Mouse (Mus musculus): ENCODE measurements around the gene Ick. TPM values are rescaled to one million over a fixed set of nuclear protein-coding genes. Genes with fewer than 3 reads are reported as not detected.
A peak's percentile ranks its signal among the peaks of the same experiment; 100 is the strongest.

Gene Ick
- polyA plus RNA-seq, 1 experiment from 2014 or later: 25.3 TPM

DNA sequence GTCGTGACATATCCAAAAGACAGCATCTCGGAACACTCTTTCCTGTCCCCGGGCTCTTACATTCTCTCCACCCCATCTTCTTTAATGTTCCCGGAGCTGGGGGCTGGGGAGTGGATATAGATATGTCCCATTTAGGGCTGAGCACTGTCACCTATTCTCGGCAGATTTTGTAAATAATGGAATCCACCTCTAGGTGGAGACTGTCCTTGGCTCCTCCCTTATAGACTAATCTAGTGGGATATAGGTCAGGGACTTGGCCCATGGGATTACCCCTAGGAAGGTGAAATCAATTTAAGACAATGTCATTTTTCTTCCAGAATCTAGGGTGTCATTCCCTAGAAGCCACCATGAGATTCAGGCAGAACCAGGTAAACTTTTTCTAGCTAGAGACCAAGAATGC, 664 bp downstream of the Ick start:
- Histone ChIP-seq H3K4me2 (ENCODE audit: low read depth, low read length) (peak overlapping the region; percentile 75), H3K4me3 (replicated peaks; ENCODE audit: low read length) (peak overlapping the region; percentile 96), H3K27me3 (ENCODE audit: control insufficient read depth, insufficient read depth, low read length) (no peaks in the 10 kb centered on the region), H3K9me3 (replicated peaks; ENCODE audit: control insufficient read depth, low read length) (no peaks in the 10 kb centered on the region), H3K4me1 (ENCODE audit: control insufficient read depth, insufficient read depth, low read length) (peaks cover 15% of the 10 kb centered on the region; the same call in 1 of the 2 replicates), H3K36me3 (ENCODE audit: control insufficient read depth, insufficient read depth, low read length) (no peaks in the 10 kb centered on the region), H3K27ac (ENCODE audit: low read length) (no peak overlapping the region), H3K9ac (ENCODE audit: low read length) (peak overlapping the region; percentile 69; the same call in 1 of the 2 replicates)
- 50% methylated on average over 5 of the region's 5 CpGs for WGBS
- ATAC-seq (ENCODE audit: insufficient read depth, low FRiP score): no peak

DNA sequence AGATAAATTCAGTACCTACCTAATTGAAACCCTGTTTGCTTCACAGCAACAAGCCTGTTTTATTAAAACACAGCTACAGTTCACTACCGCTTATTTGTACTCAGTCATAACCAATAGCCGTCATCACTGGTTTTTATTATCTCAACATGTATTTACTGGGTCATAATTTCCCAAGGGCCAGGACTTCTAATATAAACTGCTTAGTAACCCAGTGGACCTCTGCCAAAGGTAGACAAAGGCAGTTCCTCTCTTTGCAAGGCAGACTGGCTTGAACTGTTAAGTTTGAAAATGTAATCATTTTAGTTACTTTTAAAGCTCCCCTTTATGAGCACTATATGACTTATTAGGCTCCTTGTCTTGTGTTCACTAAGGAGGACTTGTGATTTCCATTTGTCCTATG, 2.5 kb downstream of the Ick start:
- WGBS: 76% methylated on average over 2 of the region's 2 CpGs
- H3K4me3 ChIP-seq (replicated peaks; ENCODE audit: low read length): no peak overlapping the region
- H3K9ac ChIP-seq (ENCODE audit: low read length): no peak overlapping the region
- H3K9me3 ChIP-seq (replicated peaks; ENCODE audit: control insufficient read depth, low read length): no peaks in the 10 kb centered on the region
- ATAC-seq (ENCODE audit: insufficient read depth, low FRiP score): no peak
- no peak overlapping the region for H3K27ac ChIP-seq (ENCODE audit: low read length)
- H3K4me1 ChIP-seq (ENCODE audit: control insufficient read depth, insufficient read depth, low read length): peaks cover 16% of the 10 kb centered on the region; the same call in 1 of the 2 replicates
- no peak overlapping the region for H3K4me2 ChIP-seq (ENCODE audit: low read depth, low read length)
- H3K36me3 ChIP-seq (ENCODE audit: control insufficient read depth, insufficient read depth, low read length): no peaks in the 10 kb centered on the region
- no peaks in the 10 kb centered on the region for H3K27me3 ChIP-seq (ENCODE audit: control insufficient read depth, insufficient read depth, low read length)

DNA sequence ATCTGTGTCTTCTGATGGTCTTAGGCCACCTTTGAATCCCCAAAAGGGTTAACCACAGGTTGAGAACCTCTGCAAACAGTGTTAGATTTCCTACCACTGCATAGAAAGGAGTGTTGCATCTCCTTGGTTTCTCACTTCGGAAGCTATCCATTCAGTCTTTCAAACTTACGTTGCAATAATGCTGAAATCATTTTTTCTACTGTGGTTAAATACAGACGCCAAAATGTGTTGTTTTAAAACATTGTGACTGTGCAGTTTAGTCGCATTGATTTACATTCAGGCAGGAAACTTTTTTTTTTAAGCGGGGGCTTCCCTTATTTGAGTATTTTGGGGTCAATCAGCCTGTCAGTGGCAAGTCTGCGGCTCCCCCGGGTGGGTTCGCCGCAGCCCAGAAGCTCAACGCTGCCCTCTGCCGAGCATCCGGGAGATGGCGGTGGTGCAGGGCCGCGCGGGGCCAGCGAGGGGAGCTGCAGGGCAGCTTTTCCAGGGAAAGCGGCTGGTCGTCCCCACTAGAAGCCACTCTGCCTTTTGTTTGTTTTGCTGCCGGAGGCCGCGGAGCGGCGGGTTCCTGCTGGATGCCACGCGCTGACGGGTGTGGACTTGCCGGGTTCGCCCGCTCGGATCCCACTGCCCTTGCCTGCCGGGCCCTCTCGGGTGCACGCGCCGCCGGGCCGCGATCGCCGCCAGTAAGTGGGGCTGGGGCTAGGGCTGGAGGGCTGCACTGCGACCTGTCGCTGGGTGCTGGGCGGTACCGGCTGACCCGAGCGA, 4.0 kb downstream of the Ick start:
- no peaks in the 10 kb centered on the region for H3K9me3 ChIP-seq (replicated peaks; ENCODE audit: control insufficient read depth, low read length)
- peak; percentile 79 for ATAC-seq (ENCODE audit: insufficient read depth, low FRiP score)
- peak overlapping the region; percentile 85 for H3K9ac ChIP-seq (ENCODE audit: low read length)
- no peaks in the 10 kb centered on the region for H3K27me3 ChIP-seq (ENCODE audit: control insufficient read depth, insufficient read depth, low read length)
- peak overlapping the region; percentile 70 for H3K4me3 ChIP-seq (replicated peaks; ENCODE audit: low read length)
- H3K27ac ChIP-seq (ENCODE audit: low read length): peak overlapping the region; percentile 88
- H3K36me3 ChIP-seq (ENCODE audit: control insufficient read depth, insufficient read depth, low read length): no peaks in the 10 kb centered on the region
- peaks cover 16% of the 10 kb centered on the region; the same call in 1 of the 2 replicates for H3K4me1 ChIP-seq (ENCODE audit: control insufficient read depth, insufficient read depth, low read length)
- peak overlapping the region; percentile 72 for H3K4me2 ChIP-seq (ENCODE audit: low read depth, low read length)
- under 1% methylated on average over 46 of the region's 47 CpGs for WGBS

DNA sequence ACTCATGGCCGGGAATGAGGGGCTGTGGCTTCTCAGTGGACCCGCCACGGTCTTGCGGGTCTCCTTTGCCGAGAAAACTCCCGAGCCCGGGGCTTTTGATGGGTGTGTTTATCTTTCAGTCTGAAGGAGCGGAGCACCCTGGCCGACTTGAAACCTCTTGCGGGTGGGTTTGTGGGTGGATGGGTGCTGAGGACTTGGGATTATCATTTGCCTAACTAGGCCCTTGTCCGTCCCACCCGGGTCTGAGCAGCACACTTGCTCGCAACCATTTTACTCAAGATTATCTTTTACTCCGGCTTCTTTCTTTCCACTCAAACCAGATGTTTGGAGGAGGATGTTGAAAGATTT, 4.5 kb downstream of the Ick start:
- Histone ChIP-seq H3K9me3 (replicated peaks; ENCODE audit: control insufficient read depth, low read length) (no peaks in the 10 kb centered on the region), H3K27me3 (ENCODE audit: control insufficient read depth, insufficient read depth, low read length) (no peaks in the 10 kb centered on the region), H3K9ac (ENCODE audit: low read length) (peak overlapping the region; percentile 85), H3K36me3 (ENCODE audit: control insufficient read depth, insufficient read depth, low read length) (no peaks in the 10 kb centered on the region), H3K27ac (ENCODE audit: low read length) (peak overlapping the region; percentile 88), H3K4me3 (replicated peaks; ENCODE audit: low read length) (peak overlapping the region; percentile 70), H3K4me2 (ENCODE audit: low read depth, low read length) (peak overlapping the region; percentile 72), H3K4me1 (ENCODE audit: control insufficient read depth, insufficient read depth, low read length) (peaks cover 16% of the 10 kb centered on the region; the same call in 1 of the 2 replicates)
- ATAC-seq (ENCODE audit: insufficient read depth, low FRiP score): no peak
- WGBS: 0% methylated on average over 14 of the region's 14 CpGs

DNA sequence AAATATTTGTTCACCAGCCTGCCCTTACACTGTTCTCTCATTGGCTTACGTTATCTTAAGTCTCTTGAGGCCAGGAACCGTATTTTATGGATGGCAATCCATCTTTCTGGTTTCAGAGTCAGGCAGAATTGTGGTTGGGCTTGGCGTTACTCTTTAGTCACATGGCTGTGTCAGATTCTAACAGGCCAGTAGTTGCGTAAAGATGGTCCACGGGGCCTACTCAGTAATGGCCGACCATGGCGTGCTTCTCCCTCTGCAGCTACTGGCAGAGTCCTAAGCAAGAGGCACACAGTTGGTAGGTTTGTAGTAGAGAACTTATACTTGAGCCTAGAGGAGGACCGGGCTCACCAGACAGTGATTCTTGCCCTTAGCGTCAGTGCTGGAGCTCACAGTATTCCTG, 6.8 kb downstream of the Ick start:
- no peak for ATAC-seq (ENCODE audit: insufficient read depth, low FRiP score)
- H3K9ac ChIP-seq (ENCODE audit: low read length): no peak overlapping the region
- 0 out of 2 replicates have a peak overlapping the region, but pooled peaks have one; percentile 23 for H3K27ac ChIP-seq (ENCODE audit: low read length)

DNA sequence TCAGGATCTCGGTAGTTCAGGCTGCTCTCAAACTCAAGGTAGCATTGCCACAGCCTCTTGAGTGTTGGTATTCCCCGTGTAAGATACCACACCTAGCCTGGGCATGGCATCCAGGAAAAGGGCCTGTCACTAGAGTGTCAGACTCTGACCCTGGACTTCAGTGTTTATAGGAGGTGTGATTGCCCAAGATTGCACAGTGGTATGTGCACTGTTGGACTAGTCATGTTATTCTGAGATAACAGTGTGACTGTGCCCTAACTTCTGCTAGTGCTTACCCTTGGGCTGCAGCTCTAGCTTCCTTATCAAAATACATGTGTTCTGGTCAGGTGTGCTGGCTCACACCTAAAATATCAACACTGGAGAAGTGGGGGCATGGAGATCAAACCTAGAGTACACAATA, 8.7 kb downstream of the Ick start:
- Histone ChIP-seq H3K4me2 (ENCODE audit: low read depth, low read length) (no peak overlapping the region), H3K27ac (ENCODE audit: low read length) (peak overlapping the region; percentile 58), H3K4me3 (replicated peaks; ENCODE audit: low read length) (no peak overlapping the region), H3K9ac (ENCODE audit: low read length) (no peak overlapping the region), H3K36me3 (ENCODE audit: control insufficient read depth, insufficient read depth, low read length) (no peaks in the 10 kb centered on the region), H3K27me3 (ENCODE audit: control insufficient read depth, insufficient read depth, low read length) (no peaks in the 10 kb centered on the region), H3K9me3 (replicated peaks; ENCODE audit: control insufficient read depth, low read length) (no peaks in the 10 kb centered on the region), H3K4me1 (ENCODE audit: control insufficient read depth, insufficient read depth, low read length) (peaks cover 9% of the 10 kb centered on the region; the same call in 1 of the 2 replicates)
- WGBS: 74% methylated on average over 2 of the region's 2 CpGs
- peak; percentile 77 for ATAC-seq (ENCODE audit: insufficient read depth, low FRiP score)

More for the DNA sequence above, 6.8 kb downstream of the Ick start:
- Histone ChIP-seq H3K4me1 (ENCODE audit: control insufficient read depth, insufficient read depth, low read length) (peaks cover 9% of the 10 kb centered on the region; the same call in 1 of the 2 replicates), H3K27me3 (ENCODE audit: control insufficient read depth, insufficient read depth, low read length) (no peaks in the 10 kb centered on the region), H3K4me2 (ENCODE audit: low read depth, low read length) (no peak overlapping the region), H3K4me3 (replicated peaks; ENCODE audit: low read length) (no peak overlapping the region), H3K9me3 (replicated peaks; ENCODE audit: control insufficient read depth, low read length) (no peaks in the 10 kb centered on the region), H3K36me3 (ENCODE audit: control insufficient read depth, insufficient read depth, low read length) (no peaks in the 10 kb centered on the region)
- WGBS: 68% methylated on average over 9 of the region's 9 CpGs

DNA sequence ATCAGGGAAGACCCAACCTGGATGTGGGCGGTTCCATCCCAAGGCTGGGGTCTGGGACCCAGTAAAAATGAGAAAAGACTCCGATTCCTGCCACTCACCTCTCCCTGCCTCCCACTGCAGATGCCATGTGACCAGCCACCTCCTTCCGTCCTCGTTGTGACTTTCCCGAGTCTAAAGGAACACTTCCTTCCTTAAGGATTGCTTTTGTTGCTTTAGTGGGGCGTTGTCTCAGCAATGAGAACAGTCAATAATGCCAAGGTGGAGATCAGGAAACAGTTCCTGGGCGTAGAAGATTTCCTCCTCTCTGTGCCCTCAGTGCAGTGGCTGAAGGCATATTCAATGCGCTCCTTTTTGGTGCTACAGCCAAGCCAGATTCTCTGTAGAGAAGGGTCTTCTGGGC, 12.4 kb downstream of the Ick start:
- Histone ChIP-seq H3K27me3 (ENCODE audit: control insufficient read depth, insufficient read depth, low read length) (no peaks in the 10 kb centered on the region), H3K36me3 (ENCODE audit: control insufficient read depth, insufficient read depth, low read length) (no peaks in the 10 kb centered on the region), H3K4me2 (ENCODE audit: low read depth, low read length) (0 out of 2 replicates have a peak overlapping the region, but pooled peaks have one; percentile 13), H3K9me3 (replicated peaks; ENCODE audit: control insufficient read depth, low read length) (no peaks in the 10 kb centered on the region), H3K4me3 (replicated peaks; ENCODE audit: low read length) (no peak overlapping the region), H3K4me1 (ENCODE audit: control insufficient read depth, insufficient read depth, low read length) (no peaks in the 10 kb centered on the region; the same call in 1 of the 2 replicates), H3K9ac (ENCODE audit: low read length) (no peak overlapping the region), H3K27ac (ENCODE audit: low read length) (peak overlapping the region; percentile 83)
- ATAC-seq (ENCODE audit: insufficient read depth, low FRiP score): peak; percentile 71
- 66% methylated on average over 8 of the region's 8 CpGs for WGBS

DNA sequence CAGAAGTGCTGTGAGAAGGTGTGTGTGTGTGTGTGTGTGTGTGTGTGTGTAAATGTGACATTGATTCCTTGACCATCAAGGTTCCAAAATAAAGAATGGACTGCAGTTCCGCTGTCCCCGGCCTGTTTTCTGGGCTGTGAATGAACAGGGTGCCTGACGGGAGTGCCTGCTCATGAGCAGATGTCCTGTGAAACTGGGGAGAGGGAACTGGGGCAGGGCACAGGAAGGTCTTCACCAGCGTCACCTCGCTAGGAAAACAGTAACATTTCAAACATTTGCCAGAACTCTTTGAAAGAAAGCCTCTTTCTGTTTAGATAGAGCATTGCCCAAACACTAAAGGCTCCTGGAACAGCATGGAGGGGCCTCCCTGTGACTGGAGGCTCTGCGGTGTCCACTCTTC, 13.0 kb downstream of the Ick start:
- Histone ChIP-seq H3K4me2 (ENCODE audit: low read depth, low read length) (no peak overlapping the region), H3K27me3 (ENCODE audit: control insufficient read depth, insufficient read depth, low read length) (no peaks in the 10 kb centered on the region), H3K9me3 (replicated peaks; ENCODE audit: control insufficient read depth, low read length) (no peaks in the 10 kb centered on the region), H3K36me3 (ENCODE audit: control insufficient read depth, insufficient read depth, low read length) (no peaks in the 10 kb centered on the region), H3K27ac (ENCODE audit: low read length) (peak overlapping the region; percentile 83), H3K4me3 (replicated peaks; ENCODE audit: low read length) (no peak overlapping the region), H3K9ac (ENCODE audit: low read length) (no peak overlapping the region; the same call in 1 of the 2 replicates), H3K4me1 (ENCODE audit: control insufficient read depth, insufficient read depth, low read length) (no peaks in the 10 kb centered on the region; the same call in 1 of the 2 replicates)
- WGBS: 59% methylated on average over 6 of the region's 6 CpGs
- ATAC-seq (ENCODE audit: insufficient read depth, low FRiP score): no peak

DNA sequence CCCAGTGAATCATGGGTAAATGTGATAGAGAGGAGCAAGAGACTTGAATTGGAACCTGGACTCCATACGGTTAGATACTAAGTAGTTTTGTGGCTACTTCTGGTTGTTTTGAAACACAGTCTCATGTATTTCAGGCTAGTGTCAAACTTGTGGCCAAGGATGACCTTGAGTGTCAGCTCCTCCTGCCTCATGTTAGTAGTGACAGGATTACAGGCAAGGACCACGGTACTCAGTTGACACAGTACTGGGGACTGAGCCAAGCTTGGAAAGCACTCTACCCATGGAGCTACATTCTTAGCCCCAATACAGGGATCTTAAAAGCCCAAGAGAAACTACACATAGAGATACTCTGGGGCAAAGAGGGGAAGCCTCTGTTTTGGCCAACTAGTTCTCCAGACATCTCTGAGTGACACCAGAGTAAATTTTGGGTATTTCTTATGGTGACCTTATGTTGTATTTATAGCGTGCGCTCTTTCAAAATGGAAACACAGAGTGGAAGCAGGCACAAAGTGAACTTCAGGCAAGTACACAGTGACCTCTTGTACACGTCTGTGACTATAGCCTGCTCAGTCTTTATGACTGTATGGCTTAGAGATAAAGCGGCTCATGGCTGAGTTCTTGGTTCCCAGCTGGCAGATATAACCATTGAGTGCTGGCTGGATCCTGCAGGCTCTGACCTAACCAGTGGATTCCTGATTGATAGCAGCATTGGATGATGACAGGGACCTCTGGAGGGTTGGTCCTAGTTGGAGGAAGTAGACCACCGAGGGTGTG, 14.1 kb downstream of the Ick start:
- Histone ChIP-seq H3K4me2 (ENCODE audit: low read depth, low read length) (no peak overlapping the region), H3K9ac (ENCODE audit: low read length) (no peak overlapping the region), H3K9me3 (replicated peaks; ENCODE audit: control insufficient read depth, low read length) (no peaks in the 10 kb centered on the region), H3K27me3 (ENCODE audit: control insufficient read depth, insufficient read depth, low read length) (no peaks in the 10 kb centered on the region), H3K36me3 (ENCODE audit: control insufficient read depth, insufficient read depth, low read length) (no peaks in the 10 kb centered on the region), H3K27ac (ENCODE audit: low read length) (no peak overlapping the region), H3K4me1 (ENCODE audit: control insufficient read depth, insufficient read depth, low read length) (no peaks in the 10 kb centered on the region; the same call in 1 of the 2 replicates), H3K4me3 (replicated peaks; ENCODE audit: low read length) (no peak overlapping the region)
- ATAC-seq (ENCODE audit: insufficient read depth, low FRiP score): no peak
- 83% methylated on average over 7 of the region's 7 CpGs for WGBS
